Mouse (Mus musculus): ENCODE results near the gene Fscn1.

Gene Fscn1

DNA sequence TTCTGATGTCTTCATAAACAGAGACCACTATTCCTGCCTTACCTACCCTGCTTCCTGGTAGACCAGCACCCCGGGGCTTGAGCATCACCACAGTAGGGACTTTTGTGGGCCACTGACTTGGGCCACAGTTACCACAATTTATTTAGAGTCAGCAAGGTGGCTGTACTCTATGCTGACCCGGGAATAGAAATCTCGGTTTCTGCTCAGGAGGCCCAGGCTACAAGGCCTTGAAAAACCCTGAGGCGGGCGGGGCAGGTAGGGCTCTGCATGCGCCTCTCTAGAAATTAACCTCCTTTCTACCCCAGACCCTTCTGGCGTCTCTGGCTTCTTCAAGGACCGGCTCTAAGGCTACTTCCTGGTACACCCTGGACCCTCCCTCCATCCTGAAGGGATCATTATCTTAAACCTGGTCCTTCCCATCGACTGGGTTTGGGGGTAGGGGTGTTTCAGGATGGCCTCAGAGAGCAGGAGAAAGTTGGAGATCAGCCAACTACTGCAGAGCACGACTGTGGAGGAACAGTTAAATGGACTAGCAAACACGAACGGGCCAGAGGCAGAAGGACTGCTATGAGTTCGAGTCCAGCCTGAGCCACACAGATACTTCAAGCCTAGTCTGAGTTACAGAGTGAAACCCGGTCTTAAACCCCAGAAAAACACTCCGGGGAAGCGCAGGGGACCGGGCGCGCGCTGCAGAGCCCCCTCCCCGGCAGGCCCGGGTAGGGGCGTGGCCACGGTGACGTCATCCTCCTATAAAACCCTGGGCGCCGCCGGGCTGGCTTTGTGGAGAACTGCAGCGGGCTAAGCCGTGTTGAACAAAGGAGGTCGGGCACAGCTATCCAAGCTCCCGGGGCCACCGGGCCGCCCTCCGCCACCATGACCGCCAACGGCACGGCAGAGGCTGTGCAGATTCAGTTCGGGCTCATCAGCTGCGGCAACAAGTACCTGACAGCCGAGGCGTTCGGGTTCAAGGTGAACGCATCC is at the start of gene Fscn1:
Fscn1 (plus strand) TSS at position 768 of the 981 bp plus-strand sequence.
- in situ Hi-C loops (cut with MboI, MseI) = no loop called here

DNA sequence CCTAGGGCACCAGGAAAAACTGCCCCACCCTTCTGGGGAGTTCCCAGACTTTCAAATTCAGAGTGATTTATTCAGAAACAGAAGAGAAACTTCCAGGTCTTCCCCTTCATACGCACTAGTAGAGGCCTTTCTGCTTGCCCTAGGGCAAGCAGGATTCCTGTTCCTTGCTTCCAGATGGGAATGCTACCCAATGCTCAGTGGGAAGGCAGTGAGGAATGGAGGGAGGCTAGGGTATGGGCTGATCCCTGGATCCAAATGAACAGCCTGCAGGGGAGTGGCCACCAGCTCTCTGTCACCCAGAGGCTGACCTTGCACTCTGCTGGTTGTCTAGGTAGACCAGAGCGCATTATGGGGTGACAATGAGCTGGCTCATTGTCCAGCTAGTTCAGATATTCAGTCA is 48.5 kb upstream of the Fscn1 start:
- in situ Hi-C loops (cut with MboI, MseI) = no loop called here

GRCm38 (mm10) chr5:142912320-142912719 is 47.8 kb upstream of the Fscn1 start:
- in situ Hi-C loops (cut with MboI, MseI) = no loop called here

GRCm38 (mm10) chr5:142912739-142913138 is 47.4 kb upstream of the Fscn1 start:
- in situ Hi-C loops (cut with MboI, MseI) = no loop called here

GRCm38 (mm10) chr5:142915231-142915630 is 44.9 kb upstream of the Fscn1 start:
- in situ Hi-C loops (cut with MboI, MseI) = no loop called here

DNA sequence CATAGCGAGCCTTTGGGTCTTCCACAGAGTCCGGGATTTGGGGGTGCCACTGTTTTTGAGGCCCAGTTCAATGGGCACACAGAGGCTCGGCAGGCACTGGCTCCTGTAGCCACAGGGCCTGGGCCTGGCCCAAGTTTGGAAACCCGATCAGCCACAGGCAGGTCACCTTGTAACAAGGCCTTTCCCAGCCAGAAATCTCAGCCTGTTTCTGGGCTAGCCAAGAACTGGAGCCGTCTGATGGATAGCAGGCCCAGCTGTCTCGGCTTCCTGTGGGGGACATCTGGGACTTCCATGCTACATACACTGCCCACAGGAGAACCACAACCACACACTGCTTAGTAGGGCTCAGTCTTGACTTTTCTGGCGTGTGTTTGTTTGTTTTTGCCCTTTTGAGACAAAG is 43.5 kb upstream of the Fscn1 start:
- in situ Hi-C loops (cut with MboI, MseI) = no loop called here

- in situ Hi-C loops (cut with MboI, MseI) = no loop called here
These were observed 42.7 kb upstream of the Fscn1 start for GRCm38 (mm10) chr5:142917402-142917801.

- in situ Hi-C loops (cut with MboI, MseI) = loop anchor here in 1 of 2 experiments (10.0 kb wide), 1 partner anchor 1844 kb away; the partner anchor contains the start of genes Tmem130 and Trrap
These were observed 39.7 kb upstream of the Fscn1 start for GRCm38 (mm10) chr5:142920311-142921073.

DNA sequence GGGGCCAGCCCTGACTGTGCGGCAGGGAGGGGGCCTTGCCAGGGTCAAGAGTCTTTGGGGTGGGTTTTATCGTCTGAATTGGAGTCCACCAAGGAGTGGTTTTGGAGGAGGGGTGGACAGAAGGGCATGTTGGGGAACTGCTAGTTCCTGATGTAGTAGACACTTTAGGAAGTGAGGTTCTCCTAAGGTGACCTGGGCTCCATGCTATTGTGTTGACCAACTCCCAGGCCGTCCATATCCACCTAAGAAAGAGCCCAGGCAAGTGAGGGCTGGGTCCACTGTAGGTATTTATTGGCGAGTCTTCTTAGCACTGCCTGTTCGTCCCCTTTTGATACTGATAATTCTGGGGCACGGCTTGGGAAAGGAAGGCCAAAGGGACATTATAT is 39.1 kb upstream of the Fscn1 start:
- in situ Hi-C loops (cut with MboI, MseI) = loop anchor here in 1 of 2 experiments (10.0 kb wide), 1 partner anchor 1844 kb away; the partner anchor contains the start of genes Tmem130 and Trrap

- in situ Hi-C loops (cut with MboI, MseI) = loop anchor here in 1 of 2 experiments (10.0 kb wide), 1 partner anchor 1843 kb away; the partner anchor contains the start of genes Tmem130 and Trrap
These were observed 37.9 kb upstream of the Fscn1 start for GRCm38 (mm10) chr5:142922251-142922650.

DNA sequence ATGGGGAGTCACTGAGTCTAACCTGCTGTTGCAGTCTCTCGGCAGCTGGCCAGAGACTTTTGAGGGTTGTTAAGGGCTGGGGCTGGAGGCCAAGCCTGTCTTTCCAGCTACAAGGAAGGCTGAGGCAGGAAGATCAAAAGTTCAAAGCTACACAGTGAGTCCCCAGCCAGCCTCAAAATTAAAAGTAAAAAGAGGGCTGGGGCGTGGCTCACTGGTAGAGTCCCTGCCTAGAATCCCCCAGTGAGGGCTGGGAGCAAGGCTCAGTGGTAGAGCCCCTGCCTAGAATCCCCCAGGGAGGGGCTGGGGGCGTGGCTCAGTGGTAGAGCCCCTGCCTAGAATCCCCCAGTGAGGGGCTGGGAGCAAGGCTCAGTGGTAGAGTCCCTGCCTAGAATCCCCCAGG is 36.4 kb upstream of the Fscn1 start:
- in situ Hi-C loops (cut with MboI, MseI) = loop anchor here in 1 of 2 experiments (10.0 kb wide), 1 partner anchor 1841 kb away; the partner anchor contains the start of genes Tmem130 and Trrap

DNA sequence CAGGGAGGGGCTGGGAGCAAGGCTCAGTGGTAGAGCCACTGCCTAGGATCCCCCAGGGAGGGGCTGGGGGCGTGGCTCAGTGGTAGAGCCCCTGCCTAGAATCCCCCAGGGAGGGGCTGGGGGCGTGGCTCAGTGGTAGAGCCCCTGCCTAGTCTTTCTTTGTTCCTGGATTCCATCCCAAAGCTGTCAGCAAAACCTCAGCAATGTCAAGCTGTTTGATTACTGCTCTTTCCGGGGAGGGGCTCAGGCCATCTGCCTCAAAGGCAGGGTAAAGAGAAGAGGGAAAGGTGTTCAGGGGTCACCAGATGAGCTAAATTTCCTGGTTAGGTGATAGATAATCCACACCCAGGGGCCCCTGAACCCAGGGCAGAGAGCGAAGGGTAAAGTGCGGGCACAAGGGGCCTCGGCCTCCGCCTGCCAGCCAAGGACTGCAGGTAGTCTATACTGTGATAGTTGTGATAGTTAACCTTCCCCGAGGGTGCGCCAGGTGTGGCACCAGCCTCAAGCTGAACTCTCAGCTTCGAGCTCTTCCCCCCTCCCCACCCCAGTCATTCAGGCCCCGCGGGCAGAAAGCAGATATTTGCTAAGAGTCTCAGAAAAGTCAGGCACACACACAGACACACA is 35.7 kb upstream of the Fscn1 start:
- in situ Hi-C loops (cut with MboI, MseI) = loop anchor here in 1 of 2 experiments (10.0 kb wide), 1 partner anchor 1840 kb away; the partner anchor contains the start of genes Tmem130 and Trrap

- in situ Hi-C loops (cut with MboI, MseI) = loop anchor here in 1 of 2 experiments (10.0 kb wide), 1 partner anchor 1838 kb away; the partner anchor contains the start of genes Tmem130 and Trrap
These were observed 33.8 kb upstream of the Fscn1 start for GRCm38 (mm10) chr5:142926204-142926939.

DNA sequence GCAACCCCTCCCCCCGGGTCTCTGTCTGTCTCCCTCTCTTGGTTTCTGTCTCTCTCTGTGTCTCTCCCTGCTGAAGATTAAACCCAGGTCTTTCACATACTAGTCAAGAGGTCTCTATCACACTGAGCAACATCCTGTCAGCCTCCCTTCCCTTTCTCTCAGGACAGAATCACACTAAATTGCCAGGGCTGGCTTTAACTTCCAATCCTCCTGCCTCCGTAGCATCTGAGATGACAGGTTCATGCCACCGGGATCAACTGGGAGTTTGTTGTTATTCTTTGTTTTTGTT is 33.3 kb upstream of the Fscn1 start:
- in situ Hi-C loops (cut with MboI, MseI) = loop anchor here in 1 of 2 experiments (10.0 kb wide), 1 partner anchor 1838 kb away; the partner anchor contains the start of genes Tmem130 and Trrap

- in situ Hi-C loops (cut with MboI, MseI) = loop anchor here in 1 of 2 experiments (10.0 kb wide), 1 partner anchor 1837 kb away; the partner anchor contains the start of genes Tmem130 and Trrap
These were observed 32.7 kb upstream of the Fscn1 start for GRCm38 (mm10) chr5:142927341-142927930.

DNA sequence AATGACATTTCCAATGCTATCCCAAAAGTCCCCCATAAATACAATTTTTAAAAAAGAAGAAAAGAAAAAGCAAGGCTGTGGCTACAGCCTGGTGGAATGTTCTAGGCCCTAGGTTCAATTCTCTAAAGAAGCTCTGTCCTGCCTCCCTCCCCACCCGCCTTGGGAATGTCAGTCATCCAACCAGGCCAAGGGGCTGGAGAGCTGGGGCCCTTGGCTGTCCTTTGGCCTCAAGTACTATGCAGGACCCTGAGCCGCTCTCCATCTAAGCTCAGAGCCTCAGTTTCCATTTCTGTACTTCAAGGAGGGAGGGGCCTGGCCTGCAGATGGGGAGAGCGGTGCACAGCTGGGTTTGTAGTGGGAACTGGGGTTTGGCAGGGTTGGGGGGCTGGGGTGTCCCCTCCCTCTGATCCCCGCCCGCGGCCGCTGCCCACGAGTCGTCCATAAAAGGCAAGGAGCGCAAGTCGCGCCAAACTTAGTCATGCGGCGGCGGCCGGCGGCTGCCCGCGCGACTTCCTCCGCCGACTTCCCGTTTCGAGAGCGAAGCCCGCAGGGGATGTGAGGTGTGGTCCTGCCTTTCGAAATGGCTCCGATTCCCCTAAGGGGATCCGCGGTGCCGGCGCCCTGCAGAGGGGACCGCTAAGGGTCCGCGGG is 31.3 kb upstream of the Fscn1 start:
- in situ Hi-C loops (cut with MboI, MseI) = loop anchor here in 1 of 2 experiments (10.0 kb wide), 1 partner anchor 1836 kb away; the partner anchor contains the start of genes Tmem130 and Trrap

DNA sequence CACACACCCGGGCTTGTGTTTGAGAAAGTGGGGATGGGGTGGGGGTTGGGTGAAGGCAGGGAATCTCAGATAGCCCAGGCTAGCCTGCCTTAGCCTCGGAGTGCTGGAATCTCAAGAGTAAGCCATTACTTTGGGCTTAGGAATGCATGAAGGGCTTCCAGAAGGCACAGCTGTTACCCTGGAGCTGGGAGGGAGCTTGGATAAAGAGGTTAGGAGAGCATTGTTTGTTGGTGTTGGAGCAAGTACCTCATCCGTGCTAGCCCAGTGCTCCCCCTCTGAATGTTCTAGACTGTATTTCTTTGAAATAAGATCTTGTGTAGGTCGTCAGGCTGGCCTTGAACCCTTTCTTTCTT is 30.8 kb upstream of the Fscn1 start:
- in situ Hi-C loops (cut with MboI, MseI) = loop anchor here in 1 of 2 experiments (10.0 kb wide), 1 partner anchor 1835 kb away; the partner anchor contains the start of genes Tmem130 and Trrap

DNA sequence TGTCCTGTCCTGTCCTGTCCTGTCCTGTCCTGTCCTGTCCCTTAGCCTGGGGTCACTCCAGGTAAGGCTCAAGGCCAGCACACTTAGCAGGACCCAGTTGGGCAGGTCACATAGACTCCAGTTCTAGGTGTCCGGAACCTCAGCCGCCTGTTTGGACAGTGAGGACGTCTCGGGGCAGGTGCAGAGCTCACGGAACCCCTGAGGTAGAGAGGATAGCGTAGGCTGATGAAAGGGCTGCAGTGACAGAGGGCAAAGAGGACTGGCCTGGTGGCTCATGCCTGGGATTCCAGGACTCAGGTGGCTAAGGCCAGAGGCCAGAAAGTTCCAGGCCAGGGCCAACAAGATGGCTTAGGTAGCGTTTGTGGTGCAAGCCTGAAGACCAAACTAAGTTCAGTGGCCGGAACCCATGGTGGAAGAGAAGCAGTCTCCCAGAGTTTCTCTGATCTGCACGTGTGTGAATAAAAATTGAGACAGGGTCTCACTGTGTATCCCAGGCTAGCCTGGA is 28.9 kb upstream of the Fscn1 start:
- in situ Hi-C loops (cut with MboI, MseI) = loop anchor here in 1 of 2 experiments (10.0 kb wide), 1 partner anchor 46 kb away; no protein-coding TSS in a partner anchor

DNA sequence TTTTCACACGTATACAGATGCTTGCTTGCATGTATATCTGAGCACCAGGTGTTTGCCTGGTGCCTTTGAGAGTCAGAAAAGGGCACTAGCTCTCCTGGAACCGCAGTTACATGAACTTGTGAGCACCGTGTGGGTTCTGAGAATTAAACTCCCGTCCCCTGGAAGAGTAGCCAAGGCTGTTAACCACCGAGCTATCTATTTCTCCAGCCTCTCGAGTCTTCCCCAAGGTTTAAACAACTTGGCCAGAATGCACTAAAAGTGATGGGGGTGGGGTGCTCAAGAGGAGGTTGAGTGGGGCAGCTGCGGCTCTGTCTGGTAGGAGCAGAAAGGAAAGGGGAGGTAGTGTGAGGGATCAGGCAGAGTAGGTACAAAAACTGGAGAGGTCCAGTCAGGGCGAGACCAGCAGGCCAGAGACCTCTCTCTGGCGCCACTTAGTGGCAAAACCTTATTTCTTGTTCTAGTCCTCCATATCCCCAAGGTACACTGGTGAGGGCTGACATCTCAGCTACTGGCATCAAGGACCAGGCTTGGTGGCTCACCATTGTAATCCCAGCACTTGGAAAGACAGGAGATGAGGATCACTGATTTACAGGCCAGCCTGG is 28.0 kb upstream of the Fscn1 start:
- in situ Hi-C loops (cut with MboI, MseI) = loop anchor here in 1 of 2 experiments (10.0 kb wide), 1 partner anchor 47 kb away; no protein-coding TSS in a partner anchor

Measured in T-helper 17 cell (primary cell).